Mouse (Mus musculus): ENCODE measurements around the gene Ms4a10.

DNA sequence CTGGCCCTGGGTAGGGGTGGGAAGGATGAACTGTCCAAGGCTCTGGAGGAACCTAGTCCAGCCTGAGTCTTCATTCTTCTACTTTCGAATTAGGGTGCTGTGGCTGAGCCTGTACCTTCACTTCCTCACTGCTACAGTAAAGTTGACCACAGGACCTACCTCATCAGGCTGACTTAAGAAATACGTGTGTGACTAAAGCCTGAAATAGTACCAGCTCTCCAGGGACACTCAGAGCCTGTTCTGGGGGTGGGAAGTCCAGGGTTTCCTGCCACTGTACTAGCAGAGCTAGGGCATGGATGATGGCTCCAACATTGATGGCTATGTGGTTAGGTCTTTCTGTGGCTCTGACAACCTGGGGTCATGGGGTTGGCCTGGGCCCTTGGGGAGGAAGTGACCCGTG is 30.5 kb downstream of the Ms4a10 start:
- TF ChIP-seq HCFC1 (IDR thresholded peaks at IDR 0.05; ENCODE audit: borderline replicate concordance, insufficient read depth, low read length) (no peak), MAFK (IDR thresholded peaks at IDR 0.05; ENCODE audit: insufficient read depth, low read depth, low read length) (no peak), ZNF384 (IDR thresholded peaks at IDR 0.05; ENCODE audit: low read depth, low read length) (no peak), ZC3H11A (IDR thresholded peaks at IDR 0.05; ENCODE audit: borderline replicate concordance, low read depth, low read length) (no peak), CHD2 (IDR thresholded peaks at IDR 0.05; ENCODE audit: low read depth, low read length) (no peak)

Data from ES-E14 (cell line).